ENCODE assay signal across 10 mouse cellular contexts in the genomic region with DNA sequence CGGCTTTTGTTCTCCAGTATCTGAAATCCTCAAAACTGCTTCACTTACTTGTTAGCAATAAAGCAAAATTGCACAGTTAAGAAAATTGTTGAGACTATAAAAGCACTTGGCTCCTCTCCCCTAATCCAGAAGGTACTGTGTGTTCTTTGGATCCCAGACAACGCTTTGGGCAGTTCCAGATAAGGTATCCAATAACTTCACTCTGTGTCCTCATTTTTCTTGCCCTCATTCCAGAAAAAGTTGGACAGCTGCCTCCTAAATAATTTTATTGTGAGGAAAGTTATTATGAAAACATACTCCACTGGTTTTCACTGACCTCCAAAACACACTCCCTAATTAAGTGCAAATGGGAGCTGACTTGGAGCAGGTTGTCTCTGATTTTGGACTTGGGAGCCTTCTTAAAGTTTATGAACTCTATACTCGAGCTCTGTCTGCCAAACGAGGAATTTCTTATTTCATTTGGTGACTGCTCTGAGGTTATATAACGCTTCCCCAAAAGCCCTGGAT.
DNase-seq lines count a peak whose midpoint lies in the region; ATAC-seq and TF ChIP-seq lines count a peak whose summit lies in the region.
"Had no signal": no experiment of that assay in that cellular context is flagged by ENCODE, and none has a peak within 500 bp of the region (broad histone marks: within the 10 kb centered on the region; RNA-seq: fewer than 3 reads in every experiment).

No protein-coding gene starts in this region.

- no peak for TF ChIP-seq POLR2A in lung, adult 2 months (IDR thresholded peaks at IDR 0.05; ENCODE audit: borderline replicate concordance, extremely low read depth, low read depth, low read length)

- H3K27ac ChIP-seq in lung, embryonic 14.5 days (ENCODE audit: low read depth): no peak overlapping the region; the same call in 1 of the 2 replicates

- no peaks in the 10 kb centered on the region for H3K4me1 ChIP-seq in lung, embryonic 14.5 days (ENCODE audit: insufficient read depth)
- H3K4me1 ChIP-seq in lung, adult 2 months (ENCODE audit: control insufficient read depth, insufficient read depth, low read length): no peaks in the 10 kb centered on the region

- H3K9ac ChIP-seq in lung, embryonic 14.5 days: no peak overlapping the region
- H3K9ac ChIP-seq: forebrain, postnatal 0 days; liver, postnatal 0 days had no signal

- no peak for TF ChIP-seq CTCF in lung, embryonic 14.5 days (IDR thresholded peaks at IDR 0.05; ENCODE audit: low read depth)
- no peak for TF ChIP-seq CTCF in lung, adult 2 months (IDR thresholded peaks at IDR 0.05; ENCODE audit: insufficient read depth, low read length)

- WGBS in lung, embryonic 14.5 days: 39% methylated on average over 5 of the region's 5 CpGs
- 66% methylated on average over 5 of the region's 5 CpGs for WGBS in lung, adult 2 months

- H3K27me3 ChIP-seq in lung, embryonic 14.5 days (ENCODE audit: insufficient read depth, low read length): no peaks in the 10 kb centered on the region

- H3K9me3 ChIP-seq in lung, embryonic 14.5 days (ENCODE audit: low read depth, low read length): no peaks in the 10 kb centered on the region

- no peak overlapping the region for H3K4me2 ChIP-seq in lung, embryonic 14.5 days

- no peaks in the 10 kb centered on the region for H3K36me3 ChIP-seq in lung, embryonic 14.5 days (ENCODE audit: insufficient read depth)

- peak; percentile 31 for DNase-seq in cerebellum, adult 9-11 months
- no peak for DNase-seq in cerebellum, postnatal 4 days (ENCODE audit: low spot score in 2 of 2)
- DNase-seq in lung, embryonic 14.5 days: peak; percentile 82
- DNase-seq in lung, adult 2 months: no peak
- DNase-seq in gastrocnemius, postnatal 14 days: peak; percentile 41
- DNase-seq in lung, postnatal 36 days: peak; percentile 76
- no peak for DNase-seq in embryo, embryonic 10 days (ENCODE audit: low spot score)
- DNase-seq in frontal cortex, postnatal 10 days (ENCODE audit: low spot score in 2 of 2): no peak

- no peak overlapping the region for H3K4me3 ChIP-seq in lung, embryonic 14.5 days (ENCODE audit: low read depth, low read length)
- H3K4me3 ChIP-seq in lung, adult 2 months (replicated peaks; ENCODE audit: extremely low read depth, low read depth, low read length): no peak overlapping the region

- ATAC-seq in lung, embryonic 14.5 days (ENCODE audit: insufficient read depth): no peak
- ATAC-seq: forebrain, postnatal 0 days; liver, postnatal 0 days had no signal

- intact Hi-C loops in gastrocnemius, postnatal 14 days (cut with DNase I; ENCODE audit: low total_unique reads): loop anchor here (10.0 kb wide), 1 partner anchor 182 kb away; no protein-coding TSS in a partner anchor

Comparison
In these comparisons a context has a peak if more than half of its experiments do, and no peak if none do; other contexts are left out.
1. DNase-seq: peak in cerebellum, adult 9-11 months (single experiment), lung, embryonic 14.5 days (single experiment), gastrocnemius, postnatal 14 days (single experiment) and lung, postnatal 36 days (single experiment); none in cerebellum, postnatal 4 days (0 of 2), lung, adult 2 months (single experiment), embryo, embryonic 10 days (single experiment) and frontal cortex, postnatal 10 days (0 of 2).